Comparison of ENCODE assay signal across 15 mouse cellular contexts in genomic region chr5:32722263-32722662, GRCm38 (mm10).
"Had no signal": no experiment of that assay in that cellular context is flagged by ENCODE, and none has a peak within 500 bp of the region (broad histone marks: within the 10 kb centered on the region; RNA-seq: fewer than 3 reads in every experiment).

No protein-coding gene starts in this region.

- H3K9ac ChIP-seq: limb, embryonic 13.5 days; liver, embryonic 15.5 days; lung, embryonic 14.5 days; midbrain, embryonic 13.5 days; neural tube, embryonic 12.5 days had no signal

- H3K36me3 ChIP-seq: limb, embryonic 13.5 days; liver, embryonic 15.5 days; midbrain, embryonic 13.5 days; neural tube, embryonic 12.5 days had no signal

- H3K27me3 ChIP-seq: limb, embryonic 13.5 days; liver, embryonic 15.5 days; midbrain, embryonic 13.5 days; neural tube, embryonic 12.5 days had no signal

- H3K4me2 ChIP-seq: limb, embryonic 13.5 days; liver, embryonic 15.5 days; lung, embryonic 14.5 days; midbrain, embryonic 13.5 days; neural tube, embryonic 12.5 days had no signal

- DNase-seq: kidney, adult 8-10 months; kidney, postnatal 25 days; layer of hippocampus, postnatal 36 days; lung, embryonic 14.5 days; lung, postnatal 10 days; lung, postnatal 4 days; retina, postnatal 1 day; right cerebral cortex, postnatal 4 days; thymus, adult 18-20 months; thymus, postnatal 14 days had no signal

- H3K9me3 ChIP-seq: liver, embryonic 15.5 days; midbrain, embryonic 13.5 days; neural tube, embryonic 12.5 days had no signal

- H3K4me3 ChIP-seq: limb, embryonic 13.5 days; liver, embryonic 15.5 days; midbrain, embryonic 13.5 days; neural tube, embryonic 12.5 days had no signal

- H3K4me1 ChIP-seq: midbrain, embryonic 13.5 days; neural tube, embryonic 12.5 days had no signal

- ATAC-seq: inflammation-experienced regulatory T-cells, adult 6 months; midbrain, embryonic 13.5 days had no signal

- H3K27ac ChIP-seq: limb, embryonic 13.5 days; liver, embryonic 15.5 days; midbrain, embryonic 13.5 days; neural tube, embryonic 12.5 days had no signal
